Mouse (Mus musculus): Measurements from ENCODE around the gene Psmb8. TPM values are rescaled to one million over a fixed set of nuclear protein-coding genes. Genes with fewer than 3 reads are reported as not detected.

Gene Psmb8
- total RNA-seq, 2 experiments from 2014 or later, result 4.1 to 5.8 TPM

DNA sequence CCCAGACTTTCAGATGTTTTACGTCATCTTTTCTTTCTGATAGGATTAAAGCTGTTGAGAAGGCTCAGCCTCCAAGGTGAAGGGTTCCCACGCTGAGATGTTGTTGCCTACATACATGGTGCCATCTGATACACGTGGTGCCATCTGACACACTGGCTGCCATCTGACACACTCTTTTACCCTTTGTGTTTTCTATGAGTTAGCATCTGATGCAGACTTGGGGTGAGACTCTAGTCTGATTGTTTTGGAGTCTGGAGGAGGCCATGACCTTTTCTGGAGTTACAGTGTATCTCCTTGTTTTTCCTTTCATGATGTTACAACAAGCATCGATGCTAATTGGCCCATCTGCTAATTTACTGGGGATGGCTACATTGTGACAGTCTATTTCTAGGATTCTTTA is 47.1 kb downstream of the Psmb8 start:
- peak in 1 of 2 experiments; percentile 59 for DNase-seq (ENCODE audit: low spot score in 2 of 2)

DNA sequence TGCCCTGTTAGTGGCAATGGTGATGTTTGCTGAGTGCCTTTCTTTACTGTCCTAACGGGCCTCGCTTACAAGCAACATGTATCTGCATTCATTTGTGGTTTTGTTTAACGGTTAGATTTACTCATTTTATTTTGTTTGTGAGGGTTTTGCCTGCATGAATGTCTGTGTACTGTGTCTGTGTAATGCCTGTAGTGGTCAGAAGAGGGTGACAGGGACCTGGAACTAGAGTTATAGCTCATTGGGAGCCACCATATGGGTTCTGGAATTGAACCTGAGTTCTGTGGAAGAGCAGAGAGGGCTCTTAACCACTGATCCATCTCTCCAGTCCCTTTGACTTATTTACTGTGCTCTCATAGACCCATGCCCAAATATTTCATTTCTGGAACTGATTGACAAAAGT is 49.5 kb downstream of the Psmb8 start:
- no peak for DNase-seq (ENCODE audit: low spot score in 2 of 2)

DNA sequence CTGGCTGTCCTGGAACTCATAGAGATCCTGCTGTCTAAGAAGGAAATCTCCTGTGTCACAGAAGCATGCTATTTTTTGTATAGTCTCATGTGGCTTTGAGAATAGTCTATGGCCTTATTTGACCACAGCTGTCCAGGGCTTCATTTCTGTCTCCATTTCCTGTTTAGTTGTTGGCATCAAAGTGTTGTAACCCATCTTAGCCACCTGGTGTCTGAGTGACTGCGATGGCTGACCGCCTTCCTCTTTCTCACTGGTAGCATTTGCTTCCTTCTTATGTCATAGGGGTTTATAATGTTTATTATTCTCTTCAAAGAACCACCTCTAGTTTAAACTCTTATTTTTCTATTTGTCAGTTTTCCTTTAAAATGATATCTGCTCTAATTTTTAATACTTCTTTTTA is 51.2 kb downstream of the Psmb8 start:
- DNase-seq (ENCODE audit: low spot score in 2 of 2), result no peak

- no peak for DNase-seq (ENCODE audit: low spot score in 2 of 2)
Observed at GRCm38 (mm10) chr17:34249361-34249760, 51.8 kb downstream of the Psmb8 start.

GRCm38 (mm10) chr17:34249878-34250277 is 52.4 kb downstream of the Psmb8 start:
- DNase-seq (ENCODE audit: low spot score in 2 of 2), result peak; percentile 19 to 73

Other genes with a start within 250 kb of the Psmb8 start
- 1 to 10 TPM; 5.1 to 5.2 TPM for gene B3galt4, start 246.2 kb upstream of the Psmb8 start, total RNA-seq (2021)
- 10 to 100 TPM; 76.1 to 79.8 TPM for gene Vps52, start 241.9 kb upstream of the Psmb8 start, total RNA-seq (2021)
- gene Rps18, start 241.7 kb upstream of the Psmb8 start, total RNA-seq (2021), result 100 to 1,000 TPM; 319 to 336 TPM
- gene H2-K1, start 197.4 kb upstream of the Psmb8 start, total RNA-seq (2021), result 10 to 100 TPM; 25.5 to 26.9 TPM
- gene Ring1, start 173.0 kb upstream of the Psmb8 start, total RNA-seq (2021), result 10 to 100 TPM; 39.0 to 40.8 TPM
- gene H2-Ke6, start 169.7 kb upstream of the Psmb8 start, total RNA-seq (2021), result 10 to 100 TPM; 59.7 to 63.9 TPM
- 100 to 1,000 TPM in 1 of 2 experiments, 10 to 100 TPM in 1; 90.7 to 105 TPM for gene Slc39a7, start 166.0 kb upstream of the Psmb8 start, total RNA-seq (2021)
- 10 to 100 TPM; 77.1 to 85.8 TPM for gene Rxrb, start 165.9 kb upstream of the Psmb8 start, total RNA-seq (2021)
- 10 to 100 TPM; 22.5 to 23.4 TPM for gene Col11a2, start 158.3 kb upstream of the Psmb8 start, total RNA-seq (2021)
- gene H2-Oa, start 105.4 kb upstream of the Psmb8 start, total RNA-seq (2021), result not detected
- gene H2-DMa, start 78.2 kb upstream of the Psmb8 start, total RNA-seq (2021), result 10 to 100 TPM; 27.4 to 32.5 TPM
- gene Brd2, start 75.1 kb upstream of the Psmb8 start, total RNA-seq (2021), result 100 to 1,000 TPM; 184 to 185 TPM
- 1 to 10 TPM; 1.3 to 1.6 TPM for gene H2-DMb2, start 54.4 kb upstream of the Psmb8 start, total RNA-seq (2021)
- gene H2-DMb1, start 44.6 kb upstream of the Psmb8 start, total RNA-seq (2021), result 1 to 10 TPM; 3.2 to 3.8 TPM
- gene Tap1, start 10.2 kb upstream of the Psmb8 start, total RNA-seq (2021), result 1 to 10 TPM; 3.6 to 3.9 TPM
- gene Psmb9, start 10.0 kb upstream of the Psmb8 start, total RNA-seq (2021), result 1 to 10 TPM; 2.1 to 3.7 TPM
- 10 to 100 TPM in 1 of 2 experiments, 1 to 10 TPM in 1; 8.4 to 12.8 TPM for gene Tap2, start 5.8 kb downstream of the Psmb8 start, total RNA-seq (2021)
- gene H2-Ob, start 41.2 kb downstream of the Psmb8 start, total RNA-seq (2021), result under 1 TPM; 0.20 to 0.37 TPM
- gene H2-Ab1, start 60.0 kb downstream of the Psmb8 start, total RNA-seq (2021), result 1 to 10 TPM; 1.3 to 1.9 TPM
- gene H2-Aa, start 90.1 kb downstream of the Psmb8 start, total RNA-seq (2021), result 1 to 10 TPM; 1.3 to 1.4 TPM
- gene H2-Eb1, start 108.1 kb downstream of the Psmb8 start, total RNA-seq (2021), result 1 to 10 TPM; 1.6 to 2.0 TPM
- gene H2-Eb2, start 127.9 kb downstream of the Psmb8 start, total RNA-seq (2021), result not detected
- under 1 TPM; 0.28 to 0.87 TPM for gene Btnl2, start 157.1 kb downstream of the Psmb8 start, total RNA-seq (2021)
- not detected for gene Btnl1, start 179.4 kb downstream of the Psmb8 start, total RNA-seq (2021)
- 1 to 10 TPM; 2.1 to 4.5 TPM for gene BC051142, start 201.1 kb downstream of the Psmb8 start, total RNA-seq (2021)

All from layer of hippocampus, adult 18-20 months (tissue).